Mouse (Mus musculus): ENCODE data around the gene Lcorl. TPM values are rescaled to one million over a fixed set of nuclear protein-coding genes. Genes with fewer than 3 reads are reported as not detected.
A peak's percentile ranks its signal among the peaks of the same experiment; 100 is the strongest.

Gene Lcorl
- polyA plus RNA-seq, 1 experiment from 2014 or later: 51.2 TPM

- peak overlapping the region; percentile 71 for H3K4me2 ChIP-seq
- peak overlapping the region; percentile 96 for H3K9ac ChIP-seq
- H3K27me3 ChIP-seq: no peaks in the 10 kb centered on the region
- ATAC-seq: no peak
- no peaks in the 10 kb centered on the region for H3K9me3 ChIP-seq (replicated peaks)
- WGBS: 19% methylated on average over 21 of the region's 21 CpGs
- H3K27ac ChIP-seq: peak overlapping the region; percentile 99
- H3K36me3 ChIP-seq (ENCODE audit: poor library complexity, severe bottlenecking): no peaks in the 10 kb centered on the region
- peak overlapping the region; percentile 85 for H3K4me3 ChIP-seq
- H3K4me1 ChIP-seq: peaks cover 8% of the 10 kb centered on the region
Observed at GRCm38 (mm10) chr5:45855526-45856302, 1.7 kb downstream of the Lcorl start.

- Histone ChIP-seq H3K4me1 (no peaks in the 10 kb centered on the region), H3K9me3 (replicated peaks) (no peaks in the 10 kb centered on the region; the same call in 1 of the 2 replicates), H3K4me3 (no peak overlapping the region), H3K27me3 (no peaks in the 10 kb centered on the region), H3K9ac (no peak overlapping the region), H3K36me3 (ENCODE audit: poor library complexity, severe bottlenecking) (no peaks in the 10 kb centered on the region), H3K4me2 (no peak overlapping the region), H3K27ac (no peak overlapping the region)
- 96% methylated on average over 6 of the region's 6 CpGs for WGBS
- no peak for ATAC-seq
Observed at GRCm38 (mm10) chr5:45844723-45845122, 12.7 kb downstream of the Lcorl start.

GRCm38 (mm10) chr5:45835131-45835530 is 22.3 kb downstream of the Lcorl start:
- 92% methylated on average over 2 of the region's 2 CpGs for WGBS
- H3K36me3 ChIP-seq (ENCODE audit: poor library complexity, severe bottlenecking): no peaks in the 10 kb centered on the region; the same call in 1 of the 2 replicates

GRCm38 (mm10) chr5:45811527-45811926 is 45.9 kb downstream of the Lcorl start:
- H3K9ac ChIP-seq: no peak overlapping the region
- 93% methylated on average over 4 of the region's 4 CpGs for WGBS
- H3K4me3 ChIP-seq: no peak overlapping the region
- no peak overlapping the region for H3K27ac ChIP-seq
- no peaks in the 10 kb centered on the region for H3K4me1 ChIP-seq
- H3K27me3 ChIP-seq: no peaks in the 10 kb centered on the region
- no peak for ATAC-seq
- peaks cover 17% of the 10 kb centered on the region for H3K9me3 ChIP-seq (replicated peaks)
- H3K36me3 ChIP-seq (ENCODE audit: poor library complexity, severe bottlenecking): peaks cover 29% of the 10 kb centered on the region
- H3K4me2 ChIP-seq: no peak overlapping the region

More at GRCm38 (mm10) chr5:45835131-45835530, 22.3 kb downstream of the Lcorl start:
- no peak for ATAC-seq
- H3K4me2 ChIP-seq: no peak overlapping the region
- no peak overlapping the region for H3K4me3 ChIP-seq
- H3K27me3 ChIP-seq: no peaks in the 10 kb centered on the region
- H3K27ac ChIP-seq: no peak overlapping the region
- peaks cover 8% of the 10 kb centered on the region; the same call in 1 of the 2 replicates for H3K9me3 ChIP-seq (replicated peaks)
- H3K4me1 ChIP-seq: no peaks in the 10 kb centered on the region
- no peak overlapping the region for H3K9ac ChIP-seq

- Histone ChIP-seq H3K4me2 (no peak overlapping the region), H3K36me3 (ENCODE audit: poor library complexity, severe bottlenecking) (no peaks in the 10 kb centered on the region), H3K27ac (no peak overlapping the region), H3K9me3 (replicated peaks) (no peaks in the 10 kb centered on the region), H3K4me3 (no peak overlapping the region), H3K4me1 (peaks cover 9% of the 10 kb centered on the region; the same call in 1 of the 2 replicates), H3K9ac (no peak overlapping the region), H3K27me3 (no peaks in the 10 kb centered on the region)
- 75% methylated on average over 7 of the region's 7 CpGs for WGBS
- ATAC-seq: peak; percentile 48; the same call in 1 of the 2 replicates
Observed at GRCm38 (mm10) chr5:45791864-45792263, 65.6 kb downstream of the Lcorl start.

GRCm38 (mm10) chr5:45790221-45790620 is 67.2 kb downstream of the Lcorl start:
- H3K36me3 ChIP-seq (ENCODE audit: poor library complexity, severe bottlenecking): no peaks in the 10 kb centered on the region
- no peak for ATAC-seq
- 93% methylated on average over 4 of the region's 4 CpGs for WGBS

GRCm38 (mm10) chr5:45757502-45758121 is 99.8 kb downstream of the Lcorl start:
- Histone ChIP-seq H3K4me2 (no peak overlapping the region), H3K36me3 (ENCODE audit: poor library complexity, severe bottlenecking) (no peaks in the 10 kb centered on the region), H3K27me3 (no peaks in the 10 kb centered on the region), H3K4me1 (no peaks in the 10 kb centered on the region), H3K9me3 (replicated peaks) (no peaks in the 10 kb centered on the region), H3K9ac (no peak overlapping the region), H3K27ac (no peak overlapping the region), H3K4me3 (no peak overlapping the region)
- 93% methylated on average over 4 of the region's 4 CpGs for WGBS
- peak; percentile 58; the same call in 1 of the 2 replicates for ATAC-seq

More at GRCm38 (mm10) chr5:45790221-45790620, 67.2 kb downstream of the Lcorl start:
- Histone ChIP-seq H3K27ac (no peak overlapping the region), H3K4me1 (peaks cover 11% of the 10 kb centered on the region; the same call in 1 of the 2 replicates), H3K27me3 (no peaks in the 10 kb centered on the region), H3K4me3 (no peak overlapping the region), H3K4me2 (no peak overlapping the region), H3K9me3 (replicated peaks) (no peaks in the 10 kb centered on the region), H3K9ac (no peak overlapping the region)

- Histone ChIP-seq H3K27me3 (no peaks in the 10 kb centered on the region), H3K36me3 (ENCODE audit: poor library complexity, severe bottlenecking) (peaks cover 19% of the 10 kb centered on the region), H3K9me3 (replicated peaks) (no peaks in the 10 kb centered on the region), H3K4me2 (no peak overlapping the region), H3K4me3 (no peak overlapping the region), H3K4me1 (no peaks in the 10 kb centered on the region), H3K27ac (no peak overlapping the region), H3K9ac (no peak overlapping the region)
- WGBS: 84% methylated on average over 1 of the region's 1 CpGs
- no peak for ATAC-seq
Observed at GRCm38 (mm10) chr5:45737911-45738310, 119.5 kb downstream of the Lcorl start.

GRCm38 (mm10) chr5:45733751-45734150 is 123.7 kb downstream of the Lcorl start:
- 95% methylated on average over 2 of the region's 2 CpGs for WGBS
- no peak overlapping the region for H3K4me3 ChIP-seq

GRCm38 (mm10) chr5:45718848-45719488 is 138.4 kb downstream of the Lcorl start:
- no peak overlapping the region for H3K27ac ChIP-seq
- no peak overlapping the region for H3K4me2 ChIP-seq
- no peaks in the 10 kb centered on the region for H3K9me3 ChIP-seq (replicated peaks)
- no peak overlapping the region for H3K4me3 ChIP-seq
- no peaks in the 10 kb centered on the region for H3K4me1 ChIP-seq
- ATAC-seq: no peak
- no peaks in the 10 kb centered on the region for H3K27me3 ChIP-seq
- WGBS: 95% methylated on average over 6 of the region's 6 CpGs
- no peak overlapping the region for H3K9ac ChIP-seq
- H3K36me3 ChIP-seq (ENCODE audit: poor library complexity, severe bottlenecking): no peaks in the 10 kb centered on the region

More at GRCm38 (mm10) chr5:45733751-45734150, 123.7 kb downstream of the Lcorl start:
- no peak for ATAC-seq
- Histone ChIP-seq H3K9me3 (replicated peaks) (no peaks in the 10 kb centered on the region), H3K9ac (no peak overlapping the region), H3K4me1 (no peaks in the 10 kb centered on the region), H3K27me3 (no peaks in the 10 kb centered on the region), H3K4me2 (no peak overlapping the region), H3K36me3 (ENCODE audit: poor library complexity, severe bottlenecking) (peaks cover 11% of the 10 kb centered on the region; the same call in 1 of the 2 replicates), H3K27ac (no peak overlapping the region)

- no peaks in the 10 kb centered on the region for H3K27me3 ChIP-seq
- ATAC-seq: no peak
- H3K36me3 ChIP-seq (ENCODE audit: poor library complexity, severe bottlenecking): peaks cover 21% of the 10 kb centered on the region; the same call in 1 of the 2 replicates
- H3K4me2 ChIP-seq: no peak overlapping the region
- no peaks in the 10 kb centered on the region for H3K9me3 ChIP-seq (replicated peaks)
- H3K27ac ChIP-seq: no peak overlapping the region
- no peak overlapping the region for H3K4me3 ChIP-seq
- H3K4me1 ChIP-seq: no peaks in the 10 kb centered on the region
- no peak overlapping the region for H3K9ac ChIP-seq
- WGBS: 95% methylated on average over 2 of the region's 2 CpGs
Observed at GRCm38 (mm10) chr5:45709653-45710052, 147.8 kb downstream of the Lcorl start.

- 96% methylated on average over 2 of the region's 2 CpGs for WGBS
- Histone ChIP-seq H3K4me1 (no peaks in the 10 kb centered on the region), H3K4me2 (no peak overlapping the region), H3K9me3 (replicated peaks) (no peaks in the 10 kb centered on the region), H3K27ac (no peak overlapping the region), H3K36me3 (ENCODE audit: poor library complexity, severe bottlenecking) (peaks cover 25% of the 10 kb centered on the region; the same call in 1 of the 2 replicates), H3K4me3 (no peak overlapping the region), H3K9ac (no peak overlapping the region), H3K27me3 (no peaks in the 10 kb centered on the region)
- no peak for ATAC-seq
Observed at GRCm38 (mm10) chr5:45706811-45707210, 150.6 kb downstream of the Lcorl start.

Data from forebrain, embryonic 13.5 days (tissue).